Mouse (Mus musculus) heart, postnatal 4 days (tissue): ENCODE results near the gene Sec14l1. TPM values are rescaled to one million over a fixed set of nuclear protein-coding genes. Genes with fewer than 3 reads are reported as not detected.

Source experiments
- DNase-seq: peaks from one replicate; pipeline ENCODE4 v3.0.0; 2021
- total RNA-seq, 2 experiments: library from RNA; stranded (reverse); gene quantifications; 2 replicates each; pipeline ENCODE4 v1.2.3; 2021

The Sec14l1 gene
- total RNA-seq, 2 experiments from 2014 or later, result 78.4 to 81.7 TPM

DNA sequence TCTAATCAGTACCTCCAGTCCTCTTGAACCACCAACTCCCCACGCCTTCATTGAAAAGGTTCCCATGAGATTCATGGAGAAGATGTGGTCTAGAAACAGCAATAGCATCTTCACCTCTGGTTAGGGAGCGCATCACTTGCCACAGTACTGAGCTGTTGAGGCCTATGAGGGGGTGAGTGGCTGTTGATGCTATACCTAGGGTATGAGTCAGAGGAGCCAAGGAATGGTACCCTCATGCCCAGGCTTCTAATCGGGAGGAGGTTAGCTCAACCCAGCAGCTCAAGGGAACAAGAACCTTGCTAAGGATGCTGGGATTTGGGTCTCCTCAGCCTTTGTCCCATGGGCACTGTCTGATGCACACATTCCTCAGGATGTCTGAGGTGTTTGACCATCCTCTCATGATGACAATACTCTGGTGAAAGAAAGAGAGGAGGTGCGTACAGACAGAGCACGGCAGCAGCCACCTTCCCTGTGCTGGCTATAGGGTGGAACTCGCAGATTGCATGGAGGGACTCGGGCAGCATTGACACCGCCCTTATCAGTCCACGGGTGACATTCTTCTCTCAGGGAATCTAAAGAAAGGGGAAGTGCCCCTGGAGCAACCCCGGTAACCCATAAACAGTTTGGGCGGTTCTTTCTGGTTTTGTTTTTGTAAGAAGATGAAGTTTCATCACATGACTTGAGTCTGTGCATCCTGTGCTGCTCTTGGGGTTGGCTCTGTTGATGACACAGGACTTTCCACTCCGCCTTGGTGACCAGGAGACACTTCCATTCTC is 5.6 kb upstream of the Sec14l1 start:
- no peak for DNase-seq

DNA sequence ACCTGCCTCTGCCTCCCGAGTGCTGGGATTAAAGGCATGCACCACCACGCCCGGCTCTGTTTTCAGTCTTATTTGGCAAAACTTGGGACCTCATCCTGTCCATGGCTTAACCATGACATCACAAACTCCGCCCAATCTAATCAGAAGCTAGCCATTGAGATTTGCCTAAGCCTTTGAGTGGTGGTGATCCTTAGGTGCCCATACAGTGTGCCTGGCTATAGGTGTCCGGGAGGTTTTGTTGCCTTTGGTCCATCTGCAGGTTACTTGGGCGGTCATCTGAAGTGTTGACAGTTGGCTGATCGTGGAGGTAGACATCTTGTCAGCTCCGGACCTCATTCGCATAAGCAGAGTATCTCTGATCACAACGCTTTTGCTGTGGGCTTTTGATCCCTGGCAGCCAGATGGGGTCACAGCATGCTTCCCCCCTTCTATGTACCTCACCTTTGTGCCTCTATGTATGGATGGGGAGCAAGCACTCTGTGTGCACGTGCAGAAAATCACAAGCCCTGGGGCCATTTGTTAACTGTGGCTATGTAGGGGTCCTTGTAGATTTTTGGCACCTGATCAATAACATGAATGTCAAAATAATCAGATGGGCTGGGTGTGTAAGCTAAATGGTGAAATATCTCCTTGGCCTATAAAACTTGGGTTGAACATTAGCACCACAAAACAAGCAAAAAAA is 2.9 kb upstream of the Sec14l1 start:
- no peak for DNase-seq

DNA sequence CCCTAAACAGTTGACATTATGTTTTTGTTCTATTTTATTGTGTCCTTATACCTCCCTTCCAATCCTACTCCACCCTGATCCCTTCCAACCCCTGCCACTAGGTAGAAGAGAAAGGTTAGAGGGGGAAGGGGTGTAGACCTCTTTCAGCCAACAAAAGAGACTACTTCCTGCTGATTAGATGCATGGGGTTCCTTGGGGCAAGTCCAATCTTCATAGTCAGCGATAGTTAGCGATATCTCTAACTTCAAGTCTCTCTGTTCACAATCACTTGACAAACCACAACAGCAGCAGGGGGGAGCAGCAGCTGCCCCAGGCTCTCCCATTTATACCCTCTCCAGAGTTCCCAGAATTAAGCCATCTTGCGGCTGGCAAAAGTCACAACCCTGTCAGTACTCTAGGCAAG is 2.3 kb upstream of the Sec14l1 start:
- DNase-seq, result no peak

DNA sequence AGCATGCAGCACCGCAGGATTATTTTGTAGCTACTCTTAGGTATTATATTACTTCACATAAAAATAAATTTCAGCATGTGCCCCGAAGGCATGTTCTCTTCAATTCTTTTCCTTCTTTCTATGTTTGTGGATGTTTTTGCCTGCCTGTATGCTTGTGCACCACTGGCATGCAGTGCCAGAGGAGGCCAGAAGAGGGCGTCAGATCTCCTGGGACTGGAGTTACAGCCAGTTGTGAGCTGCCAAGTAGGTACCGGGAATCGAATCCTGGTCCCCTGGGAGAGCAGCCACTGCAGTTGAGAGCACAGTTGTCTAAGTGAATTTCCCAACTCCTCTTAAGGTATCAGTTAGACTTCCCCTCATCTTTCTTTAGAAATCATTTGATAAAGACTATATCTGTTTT is 1.6 kb upstream of the Sec14l1 start:
- peak; percentile 48 for DNase-seq

DNA sequence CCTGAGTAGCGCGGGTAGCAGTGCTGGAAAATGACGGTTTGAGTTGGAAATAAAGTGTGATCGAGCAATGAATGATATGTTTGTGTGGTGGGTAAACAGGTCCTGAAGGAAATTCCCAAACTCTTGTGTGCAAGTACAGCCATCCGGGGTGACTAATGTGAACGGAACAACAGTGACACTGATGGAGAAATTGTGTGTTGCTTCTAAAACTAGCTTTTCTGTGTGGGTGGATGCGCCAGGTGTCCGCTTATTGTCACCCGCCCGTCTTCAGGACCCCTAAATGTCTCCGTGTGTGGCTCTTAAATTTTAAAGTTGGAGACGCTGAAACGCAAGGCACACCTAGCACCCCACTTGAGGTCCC is 757 bp upstream of the Sec14l1 start:
- DNase-seq, result no peak

DNA sequence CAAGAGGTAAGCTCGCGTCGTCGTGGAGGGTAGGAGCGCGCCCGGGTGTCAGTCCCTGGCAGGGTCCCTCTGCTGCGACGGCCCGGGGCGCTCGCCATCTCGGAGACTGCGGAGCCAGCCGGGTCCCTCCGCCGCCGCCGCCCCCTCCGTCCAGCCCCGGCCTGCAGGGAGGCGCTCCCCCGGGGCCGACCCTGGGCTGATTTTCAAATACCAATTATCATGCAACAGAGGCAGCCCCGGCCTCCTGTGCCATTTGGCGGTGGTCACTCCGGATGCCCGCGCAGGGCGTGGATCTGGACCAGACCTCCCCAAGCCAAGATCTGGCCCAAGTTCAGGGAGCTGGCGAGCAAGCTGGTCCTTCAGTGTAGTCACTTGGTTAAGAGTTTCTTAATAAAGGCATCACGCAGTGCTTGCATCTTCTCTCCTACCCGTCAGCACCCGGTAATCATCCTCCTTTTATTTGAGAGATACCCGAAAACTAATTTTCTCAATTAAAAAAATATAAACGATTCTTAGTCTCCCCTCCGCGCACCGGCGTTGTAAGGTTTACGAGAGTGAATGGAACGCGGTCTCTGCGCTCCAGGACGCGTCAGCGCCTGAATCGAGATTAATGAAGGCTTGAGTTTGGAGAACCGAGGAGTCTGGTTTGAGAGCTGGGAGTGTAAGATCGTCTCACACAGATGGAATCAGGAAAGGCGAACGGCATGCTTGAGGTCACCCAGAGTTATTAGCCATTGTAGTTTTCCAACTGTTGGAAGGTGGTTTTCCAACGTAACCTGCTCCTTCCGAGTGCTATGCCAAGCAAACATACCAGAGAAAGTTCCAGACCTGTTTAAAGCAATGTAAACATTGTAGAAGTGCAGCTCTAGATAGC is 615 bp downstream of the Sec14l1 start:
- peak; percentile 70 for DNase-seq

DNA sequence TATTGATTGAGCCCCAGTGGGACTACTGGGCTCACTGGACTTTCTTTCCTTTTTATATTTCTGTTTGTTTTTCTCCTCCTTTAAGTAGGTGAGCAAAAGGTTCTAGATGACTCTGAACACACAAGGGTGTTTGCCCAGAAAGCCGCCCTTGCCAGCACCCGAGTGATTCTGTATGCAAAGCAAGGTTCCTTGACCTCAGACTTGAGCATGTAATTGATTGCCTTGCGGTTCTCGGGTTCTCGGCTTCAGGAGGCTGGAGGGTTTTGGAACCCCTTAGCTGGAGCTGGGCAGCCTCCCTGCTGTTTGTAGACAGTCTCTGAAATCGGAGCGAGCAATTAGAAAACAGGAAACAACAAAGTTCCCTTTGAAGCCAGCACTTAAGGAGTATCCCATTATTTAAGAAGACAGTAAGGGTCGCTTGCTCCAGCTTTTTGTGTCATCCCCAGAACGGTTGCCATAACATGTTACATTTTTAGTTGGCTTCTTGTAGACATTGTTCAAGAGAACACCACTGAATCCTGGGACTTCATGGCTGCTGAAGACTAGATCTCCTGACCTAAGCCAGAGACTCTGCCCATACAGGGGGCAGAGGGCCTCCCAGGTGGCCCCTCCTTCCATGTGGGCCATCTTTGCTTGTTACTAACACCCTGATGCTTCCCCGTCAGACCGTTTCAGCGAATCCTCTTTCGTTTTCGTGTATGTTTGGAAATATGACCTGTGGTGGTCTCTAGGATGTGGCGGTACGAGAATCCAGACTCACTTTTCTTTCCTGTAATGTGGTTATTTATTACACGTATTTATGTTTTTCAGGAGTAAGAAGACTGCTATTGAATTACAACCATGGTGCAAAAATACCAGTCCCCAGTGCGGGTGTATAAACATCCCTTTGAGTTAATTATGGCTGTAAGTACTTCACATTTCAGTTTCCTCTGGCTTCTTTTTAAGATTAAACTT is 1.7 kb downstream of the Sec14l1 start:
- no peak for DNase-seq

DNA sequence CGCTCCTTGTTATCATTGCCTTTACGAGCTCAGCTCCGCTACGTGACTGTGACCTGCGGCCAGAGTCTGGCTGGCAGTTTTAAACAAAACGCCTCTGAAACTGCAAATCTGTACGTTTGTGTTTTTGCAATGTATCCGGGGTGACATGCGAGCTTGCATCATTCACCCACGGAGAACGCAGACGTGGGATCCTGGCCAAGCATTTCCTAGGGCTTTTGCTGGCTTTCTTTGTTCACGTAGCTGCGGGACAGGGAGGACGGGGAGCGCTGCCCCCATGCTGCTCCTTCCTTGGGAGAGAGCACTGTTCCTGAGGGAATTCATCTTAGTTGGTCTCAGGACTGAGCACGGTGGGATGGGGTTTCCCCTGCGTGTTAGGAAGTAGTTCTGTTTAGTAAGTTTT is 2.4 kb downstream of the Sec14l1 start:
- no peak for DNase-seq

DNA sequence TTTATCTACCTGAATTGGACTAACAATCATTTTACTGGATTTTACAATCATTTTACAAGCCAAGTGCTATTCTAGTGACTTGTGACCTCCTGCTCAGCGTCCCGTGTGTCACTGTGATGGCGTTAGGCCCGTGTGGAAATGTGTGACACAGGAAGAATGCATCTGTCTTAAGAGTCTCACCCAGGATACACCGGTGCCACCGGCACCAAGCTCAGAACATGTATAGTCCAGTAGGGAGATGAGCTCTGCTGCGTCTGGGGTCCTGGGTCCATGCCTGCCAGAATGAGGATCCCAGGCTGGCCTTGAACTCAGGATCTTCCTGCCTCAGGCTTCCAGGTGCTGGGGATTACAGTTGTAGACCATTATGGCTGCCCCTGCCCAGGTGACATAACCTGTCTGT is 2.8 kb downstream of the Sec14l1 start:
- no peak for DNase-seq

DNA sequence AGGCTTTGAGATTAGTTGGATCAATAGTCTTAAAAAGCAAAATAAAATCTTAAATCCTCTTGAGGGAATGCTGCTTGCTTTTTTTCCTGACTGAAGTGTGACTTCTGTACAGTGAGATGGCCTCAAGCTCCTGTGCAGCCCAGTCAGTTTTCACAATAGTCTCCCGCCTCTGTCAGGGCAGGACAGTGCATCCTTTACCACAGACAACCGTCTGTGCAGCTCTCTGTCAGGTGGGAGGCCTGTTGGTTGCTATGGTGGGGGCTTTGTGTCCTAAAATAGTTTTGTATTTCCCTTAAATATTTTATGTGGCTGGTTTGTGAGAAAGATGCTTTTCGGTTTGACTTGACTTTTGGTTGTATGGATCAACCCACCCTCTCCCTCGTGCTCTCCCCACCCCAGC is 3.3 kb downstream of the Sec14l1 start:
- no peak for DNase-seq

DNA sequence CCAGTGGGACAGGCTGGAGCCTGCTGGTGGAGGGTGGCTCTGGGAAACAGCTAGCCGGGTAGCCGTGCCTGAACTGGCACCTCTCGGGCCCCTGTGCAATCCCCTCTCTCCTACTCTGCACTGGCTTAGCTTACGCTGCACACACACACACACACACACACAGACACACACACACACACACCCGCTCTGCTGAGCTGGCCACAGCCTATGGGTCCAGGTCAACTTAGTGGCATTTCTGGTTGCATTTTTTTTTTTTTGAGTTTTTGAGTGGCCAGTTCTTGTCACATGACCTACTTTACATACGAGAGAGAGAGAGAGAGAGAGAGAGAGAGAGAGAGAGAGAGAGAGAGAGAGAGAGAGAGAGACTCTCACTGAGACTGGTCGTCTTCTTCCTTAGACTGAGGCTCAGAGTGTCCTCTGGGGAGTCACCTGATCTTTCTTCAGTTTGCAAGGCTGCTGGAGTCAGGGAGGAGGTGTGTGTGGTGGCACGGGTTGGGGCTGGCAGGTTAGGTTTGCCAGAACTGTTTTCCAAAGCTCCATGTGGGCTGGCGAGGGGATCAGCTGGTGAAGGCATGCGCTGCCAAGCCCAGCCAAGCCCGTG is 3.9 kb downstream of the Sec14l1 start:
- DNase-seq, result no peak

DNA sequence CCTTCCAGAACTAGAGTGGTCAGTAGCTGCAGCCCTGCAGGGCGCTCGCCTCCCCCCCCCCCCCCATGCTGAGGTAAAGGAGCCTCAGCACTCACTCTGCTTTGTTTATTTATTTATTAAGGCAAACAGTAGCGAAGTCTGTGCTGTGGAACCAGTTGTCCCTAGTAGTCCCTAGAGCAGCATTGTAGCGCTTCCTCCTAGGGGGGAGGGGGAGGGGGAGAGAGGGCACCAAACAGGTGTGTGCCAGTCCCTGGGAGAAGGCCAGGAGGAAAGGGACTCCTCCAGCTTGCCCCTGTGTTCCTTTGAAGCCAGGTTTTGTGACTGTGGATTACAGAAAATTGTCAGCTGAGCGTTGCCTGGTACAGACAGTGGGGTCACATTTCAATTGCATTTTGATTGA is 4.8 kb downstream of the Sec14l1 start:
- no peak for DNase-seq

DNA sequence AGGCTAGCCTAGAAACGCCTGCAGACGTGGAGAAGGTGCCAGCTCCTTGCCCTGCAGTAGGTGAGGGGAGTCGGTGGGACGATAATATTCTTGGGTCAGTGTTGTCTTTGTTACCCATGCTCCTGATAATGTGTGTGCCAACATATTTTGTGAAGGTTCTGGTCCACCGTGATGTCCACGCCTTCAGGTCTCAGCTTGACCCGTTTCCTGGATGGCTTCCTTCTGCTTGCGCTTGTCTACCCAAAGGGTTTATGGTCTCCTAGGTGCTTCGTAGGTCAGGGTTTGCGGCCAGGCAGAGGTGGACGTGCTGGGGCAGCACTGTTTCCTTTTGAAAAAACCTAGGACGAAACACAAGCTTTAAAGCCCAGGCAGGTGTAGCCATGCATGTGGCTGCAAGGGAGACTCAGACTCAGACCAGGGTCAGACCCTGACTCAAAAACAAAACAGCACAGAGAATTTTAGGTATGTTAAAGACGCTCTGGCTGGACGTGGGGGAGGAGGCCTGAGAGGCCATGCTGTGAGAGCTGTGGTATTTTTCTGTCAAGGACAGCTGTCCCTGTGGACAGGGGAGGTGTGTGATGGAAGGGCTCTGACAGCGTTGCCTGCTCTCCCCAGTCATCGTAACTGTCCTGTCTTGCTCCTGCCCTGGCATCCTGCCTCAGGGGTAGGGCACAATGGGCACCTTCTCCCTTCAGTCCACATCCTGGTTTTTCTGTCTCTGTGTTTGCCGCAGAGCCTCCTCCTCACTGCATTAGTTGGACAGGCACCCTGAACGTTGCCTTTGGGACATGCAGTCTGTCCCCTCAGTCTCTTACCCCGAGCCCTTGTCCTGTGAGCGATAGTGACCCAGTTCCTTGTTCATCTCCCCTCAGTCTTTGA is 5.6 kb downstream of the Sec14l1 start:
- DNase-seq, result no peak

DNA sequence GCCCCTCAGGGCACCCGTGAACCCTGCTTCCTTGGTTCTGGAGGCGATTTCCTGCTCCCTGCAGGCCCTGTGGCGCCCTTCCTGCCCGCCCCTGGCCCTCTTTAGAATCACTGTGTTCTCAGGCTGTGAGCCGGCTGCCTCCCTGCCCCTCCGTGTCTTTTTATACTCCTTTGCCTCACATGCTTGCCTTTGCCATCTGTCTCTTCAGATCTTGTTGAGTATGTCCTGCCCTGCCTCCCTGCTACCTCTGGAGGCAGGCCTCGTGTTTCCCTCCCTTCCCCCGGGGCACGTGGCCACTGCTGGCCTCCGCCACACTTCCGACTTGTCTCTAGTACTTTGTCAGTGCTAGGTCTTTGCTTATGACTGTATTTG is 6.2 kb downstream of the Sec14l1 start:
- DNase-seq, result peak; percentile 60

DNA sequence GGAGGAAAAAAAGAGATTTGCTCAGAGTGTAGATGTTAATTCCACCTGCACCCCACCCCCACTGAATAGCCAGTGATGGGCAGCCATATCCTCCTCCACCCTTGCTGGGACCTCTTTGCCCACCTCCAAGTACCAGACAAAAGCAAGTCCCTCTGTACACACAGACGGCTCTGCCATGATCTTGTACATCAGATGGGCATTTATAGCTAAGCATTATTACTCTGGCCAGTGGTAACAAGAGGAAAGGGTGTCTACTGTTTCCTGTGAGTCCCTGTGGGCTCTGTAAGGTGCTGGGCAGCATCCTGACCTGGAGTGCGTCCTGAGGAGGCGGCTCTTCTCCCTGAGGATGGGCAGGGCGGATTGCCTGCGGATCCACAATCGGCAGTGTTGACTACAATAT is 7.0 kb downstream of the Sec14l1 start:
- no peak for DNase-seq

DNA sequence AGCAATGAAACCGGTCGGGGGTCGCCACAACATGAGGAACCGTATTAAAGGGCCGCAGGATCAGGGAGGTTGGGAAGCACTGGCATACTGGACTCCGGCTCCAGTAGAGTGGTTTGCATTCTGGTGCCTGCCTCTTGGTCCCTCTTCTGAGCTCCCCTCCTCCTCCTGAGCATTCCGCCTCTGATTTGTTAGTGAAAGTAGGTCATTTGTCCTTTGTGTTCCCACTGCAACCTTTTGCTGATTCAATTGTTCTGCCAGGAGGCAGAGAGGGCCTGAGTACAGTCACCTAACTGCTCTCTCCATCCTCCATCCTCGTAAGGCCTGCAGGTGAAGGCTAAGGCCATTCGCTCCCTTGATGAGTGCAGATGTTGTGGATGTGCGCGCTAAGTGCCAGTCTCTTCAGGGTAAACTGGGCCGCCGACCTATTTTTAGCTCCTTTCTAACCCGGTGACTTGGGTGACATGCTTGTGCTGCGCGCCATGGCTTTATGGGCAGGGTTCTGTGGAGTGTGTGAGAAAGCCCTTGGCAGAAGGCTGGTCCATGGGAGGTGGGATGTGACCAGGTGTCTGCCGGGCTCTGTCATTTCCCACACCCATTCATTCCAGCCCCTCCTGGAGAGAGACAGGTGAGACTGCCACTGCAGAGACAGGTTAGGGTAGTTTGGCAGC is 8.6 kb downstream of the Sec14l1 start:
- no peak for DNase-seq

DNA sequence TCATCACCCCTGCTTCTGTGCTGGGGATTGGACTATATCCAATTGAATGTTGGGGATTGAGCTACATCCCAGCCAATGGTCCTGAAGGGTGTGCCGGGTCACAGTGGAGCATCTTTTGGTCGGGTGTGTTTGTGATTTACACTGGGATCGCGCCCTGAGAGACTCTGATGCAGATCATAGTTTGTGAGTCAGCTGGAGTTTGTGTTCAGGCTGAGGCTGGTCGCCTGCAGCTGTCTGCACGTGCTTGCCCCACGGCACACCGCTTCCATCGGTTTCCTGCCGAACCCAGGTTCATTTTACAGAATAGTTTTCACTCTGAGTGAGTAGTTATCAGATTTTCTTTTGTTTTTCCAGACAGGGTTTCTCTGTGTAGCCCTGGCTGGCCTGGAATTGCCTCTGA is 9.6 kb downstream of the Sec14l1 start:
- no peak for DNase-seq

DNA sequence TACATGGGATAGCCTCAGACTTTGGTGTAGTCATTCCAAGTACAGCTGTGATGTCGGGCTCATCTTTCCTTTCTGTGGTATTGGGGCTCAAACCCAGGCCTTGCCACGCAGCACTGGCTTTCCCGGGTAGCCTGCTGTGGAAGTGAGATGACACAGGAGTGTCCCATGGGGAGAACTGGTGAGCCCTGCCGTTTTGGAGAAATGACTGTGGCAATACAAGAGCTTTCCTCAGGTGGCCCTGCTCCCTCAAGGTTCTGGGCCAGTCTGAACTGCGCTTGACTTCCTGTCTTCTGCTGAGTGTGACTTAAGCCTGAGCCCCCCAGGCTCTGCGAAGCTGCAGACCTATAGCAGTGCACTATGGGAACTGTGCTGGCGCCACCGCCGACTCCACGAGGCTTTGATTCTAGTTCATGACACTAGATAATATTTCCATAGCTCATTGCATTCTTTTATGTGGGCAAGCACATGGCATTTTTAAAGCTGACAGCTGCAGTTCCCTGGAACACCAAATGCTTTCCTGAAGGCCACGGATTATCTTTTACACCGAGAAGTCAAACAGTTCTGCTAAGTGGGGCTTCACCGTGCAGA is 12.4 kb downstream of the Sec14l1 start:
- DNase-seq, result no peak

DNA sequence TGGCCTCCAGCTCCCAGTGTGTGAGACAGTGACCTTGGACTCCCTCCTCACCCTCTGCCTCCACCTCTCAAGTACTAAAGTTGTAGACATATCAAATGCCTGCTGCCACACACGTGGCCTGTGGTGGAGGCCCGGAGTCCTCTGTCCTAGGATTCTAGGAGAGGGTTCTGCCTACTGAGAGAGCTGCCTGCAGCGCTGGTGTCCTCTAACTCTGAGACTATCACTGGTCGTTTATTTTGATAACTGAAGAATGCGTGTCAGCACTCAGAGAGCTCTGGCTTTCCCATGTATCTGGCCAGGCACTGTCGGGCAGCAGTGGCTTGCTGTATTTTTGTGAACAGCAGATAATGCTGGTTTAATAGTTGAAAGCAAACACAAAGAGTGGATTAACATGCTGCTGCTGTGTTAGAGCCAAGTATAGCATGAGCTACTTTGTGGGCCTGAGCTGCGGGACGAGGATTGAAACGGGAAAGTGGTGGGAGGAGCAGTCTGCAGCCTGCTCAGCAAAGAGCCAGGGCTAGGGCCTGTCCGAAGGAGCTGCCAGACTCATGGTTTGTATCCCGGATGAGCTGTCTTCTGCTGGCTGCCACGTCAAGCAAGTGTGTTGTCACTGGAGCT is 13.1 kb downstream of the Sec14l1 start:
- peak; percentile 68 for DNase-seq
